Mouse (Mus musculus): ENCODE results near the gene Lpo. TPM values are rescaled to one million over a fixed set of nuclear protein-coding genes. Genes with fewer than 3 reads are reported as not detected.

Lpo gene
- polyA plus RNA-seq, 1 experiment from 2014 or later = 1.3 TPM

DNA sequence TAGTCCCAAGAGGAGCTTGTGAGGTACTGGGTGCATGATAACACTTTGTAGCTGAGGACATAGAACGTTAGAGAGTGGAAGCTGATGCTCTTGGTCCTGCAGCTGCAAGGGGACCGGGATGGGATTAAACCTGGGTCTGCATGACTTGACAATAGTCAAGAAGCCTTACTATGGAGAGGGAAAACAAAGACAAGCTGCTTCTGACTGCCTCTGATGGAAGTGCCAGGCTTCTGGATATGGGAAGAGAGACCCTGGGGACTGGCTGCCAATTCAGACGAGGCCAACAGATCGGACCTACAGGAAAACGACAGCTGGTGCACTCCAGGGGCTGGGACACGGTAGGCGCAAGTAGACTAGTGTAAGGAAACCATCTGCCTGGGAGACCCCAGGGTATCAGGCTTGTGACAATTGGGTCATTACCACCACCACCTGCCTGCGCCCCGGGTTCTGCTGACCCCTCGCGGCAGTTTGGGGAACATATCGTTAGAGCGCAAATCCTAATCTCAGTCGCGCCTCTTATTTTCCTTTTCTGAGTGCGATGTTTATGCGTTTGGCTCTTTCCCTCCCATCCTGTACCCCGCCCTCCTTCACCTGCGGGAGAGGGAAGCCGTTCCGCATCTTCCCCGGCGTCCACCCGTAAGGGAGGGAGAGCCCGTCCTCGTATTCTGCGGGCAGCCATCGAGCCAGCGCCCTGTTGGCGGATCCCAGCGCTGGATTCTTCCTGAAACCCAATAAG is 11.2 kb downstream of the Lpo start:
- WGBS = 1% methylated on average over 31 of the region's 31 CpGs
- H3K27ac ChIP-seq (replicated peaks; ENCODE audit: low read depth, low read length) = peak overlapping the region; percentile 57; the same call in 1 of the 2 replicates

DNA sequence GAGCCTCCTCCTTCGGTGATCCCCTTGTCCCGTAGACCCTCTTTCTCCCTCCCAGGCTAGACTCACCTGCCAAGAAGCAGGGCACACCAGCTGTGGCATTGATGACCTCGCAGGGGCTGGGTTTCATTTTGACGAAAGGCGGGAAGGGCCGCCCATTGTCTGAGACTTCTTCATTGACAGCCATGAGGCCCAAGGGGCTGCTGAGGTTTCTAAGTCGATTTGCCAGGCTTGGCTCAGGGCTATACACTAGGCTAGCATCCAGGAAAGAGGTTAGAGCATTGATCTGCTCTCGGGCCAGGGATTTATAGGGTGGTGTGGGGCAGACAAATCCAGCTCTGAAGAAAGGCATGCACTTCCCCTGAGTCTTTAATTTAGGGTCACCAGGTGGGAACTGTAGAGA is 13.3 kb downstream of the Lpo start:
- no peaks in the 10 kb centered on the region for H3K36me3 ChIP-seq (ENCODE audit: control insufficient read depth, insufficient read depth, low read length)
- H3K27me3 ChIP-seq (ENCODE audit: control insufficient read depth, insufficient read depth, low read length) = no peaks in the 10 kb centered on the region
- H3K9ac ChIP-seq (replicated peaks; ENCODE audit: low read length) = no peak overlapping the region
- peaks cover 19% of the 10 kb centered on the region for H3K4me1 ChIP-seq (ENCODE audit: control insufficient read depth, insufficient read depth, low read length)
- DNase-seq (no peak), ATAC-seq (ENCODE audit: low FRiP score, low TSS enrichment) (no peak)
- no peaks in the 10 kb centered on the region for H3K9me3 ChIP-seq (ENCODE audit: control insufficient read depth, low read length)
- H3K4me2 ChIP-seq (ENCODE audit: low read length) = no peak overlapping the region
- no peak overlapping the region for H3K27ac ChIP-seq (replicated peaks; ENCODE audit: low read depth, low read length)
- 50% methylated on average over 8 of the region's 8 CpGs for WGBS
- H3K4me3 ChIP-seq (replicated peaks; ENCODE audit: low read depth, low read length) = no peak overlapping the region

More for the DNA sequence above, 11.2 kb downstream of the Lpo start:
- no peaks in the 10 kb centered on the region for H3K27me3 ChIP-seq (ENCODE audit: control insufficient read depth, insufficient read depth, low read length)
- peak; percentile 75 for ATAC-seq (ENCODE audit: low FRiP score, low TSS enrichment)
- H3K9me3 ChIP-seq (ENCODE audit: control insufficient read depth, low read length) = no peaks in the 10 kb centered on the region
- peak overlapping the region; percentile 36 for H3K4me3 ChIP-seq (replicated peaks; ENCODE audit: low read depth, low read length)
- H3K9ac ChIP-seq (replicated peaks; ENCODE audit: low read length) = peak overlapping the region; percentile 60
- H3K36me3 ChIP-seq (ENCODE audit: control insufficient read depth, insufficient read depth, low read length) = no peaks in the 10 kb centered on the region
- DNase-seq = peak; percentile 85
- peaks cover 13% of the 10 kb centered on the region; the same call in 1 of the 2 replicates for H3K4me1 ChIP-seq (ENCODE audit: control insufficient read depth, insufficient read depth, low read length)
- peak overlapping the region; percentile 71 for H3K4me2 ChIP-seq (ENCODE audit: low read length)

DNA sequence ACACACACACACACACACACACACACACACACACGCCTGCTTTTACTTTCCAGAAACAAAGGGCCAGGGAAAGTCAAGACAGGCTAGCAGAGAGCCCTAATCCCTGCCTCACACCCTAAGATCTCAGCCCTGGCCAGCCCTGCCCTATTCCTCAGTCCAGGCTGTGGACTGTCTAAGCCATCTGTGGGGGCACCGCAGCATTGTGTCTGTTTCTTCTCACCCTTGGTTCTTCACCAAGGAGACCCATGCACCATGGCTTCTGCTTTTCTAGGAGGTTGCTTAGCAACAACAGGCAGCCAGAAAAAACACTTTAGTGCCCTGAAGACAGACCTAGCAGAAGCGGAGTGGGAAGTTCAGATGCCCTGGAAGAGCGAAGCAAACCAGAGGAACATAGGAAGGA is 16.7 kb downstream of the Lpo start:
- Histone ChIP-seq H3K4me3 (replicated peaks; ENCODE audit: low read depth, low read length) (no peak overlapping the region), H3K27me3 (ENCODE audit: control insufficient read depth, insufficient read depth, low read length) (no peaks in the 10 kb centered on the region), H3K36me3 (ENCODE audit: control insufficient read depth, insufficient read depth, low read length) (no peaks in the 10 kb centered on the region), H3K4me1 (ENCODE audit: control insufficient read depth, insufficient read depth, low read length) (peaks cover 7% of the 10 kb centered on the region), H3K4me2 (ENCODE audit: low read length) (no peak overlapping the region), H3K9ac (replicated peaks; ENCODE audit: low read length) (no peak overlapping the region), H3K27ac (replicated peaks; ENCODE audit: low read depth, low read length) (no peak overlapping the region), H3K9me3 (ENCODE audit: control insufficient read depth, low read length) (no peaks in the 10 kb centered on the region)
- WGBS = 36% methylated on average over 4 of the region's 4 CpGs
- peak; percentile 51 for DNase-seq
- ATAC-seq (ENCODE audit: low FRiP score, low TSS enrichment) = no peak

DNA sequence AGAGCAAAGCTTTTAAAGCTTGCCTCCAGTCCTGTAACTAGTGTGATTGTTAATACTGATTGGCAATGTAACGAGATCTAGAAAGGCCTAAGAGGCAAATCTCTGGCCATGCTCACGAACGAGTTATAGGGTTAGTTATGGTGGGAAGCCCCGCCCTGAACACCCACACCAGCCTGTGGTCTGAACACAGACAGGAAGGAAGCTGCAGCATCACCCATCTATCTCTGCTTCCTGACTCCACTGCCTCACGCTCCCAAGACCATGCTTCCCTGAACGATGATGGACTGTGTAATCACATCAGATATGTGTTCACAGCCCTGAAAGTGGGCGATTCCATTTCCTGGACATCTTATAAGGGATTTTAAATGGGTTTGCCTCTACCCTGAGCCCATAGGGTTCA is 19.9 kb downstream of the Lpo start:
- WGBS = 96% methylated on average over 7 of the region's 7 CpGs

DNA sequence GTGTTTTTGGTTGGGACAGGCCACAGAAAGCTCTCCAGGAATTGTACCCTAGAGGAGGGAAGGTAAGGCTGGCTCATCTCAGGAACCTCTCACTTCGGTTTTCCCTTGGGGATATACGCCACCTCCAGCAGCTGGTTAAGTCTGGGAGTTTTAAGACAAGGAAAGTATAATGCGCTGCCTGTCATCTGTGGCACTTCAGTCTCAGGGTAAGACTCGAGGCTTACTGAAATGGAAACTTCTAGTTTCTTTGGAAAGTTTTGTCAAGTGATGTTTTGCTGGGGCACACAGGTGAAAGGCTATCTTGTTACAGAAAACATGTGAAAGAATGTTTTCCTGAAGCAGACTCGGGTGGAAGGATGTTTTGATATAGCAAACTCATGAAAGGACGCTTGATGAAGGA is 20.7 kb downstream of the Lpo start:
- H3K27ac ChIP-seq (replicated peaks; ENCODE audit: low read depth, low read length) = no peak overlapping the region
- 89% methylated on average over 6 of the region's 6 CpGs for WGBS
- DNase-seq (no peak), ATAC-seq (ENCODE audit: low FRiP score, low TSS enrichment) (no peak)
- no peak overlapping the region for H3K9ac ChIP-seq (replicated peaks; ENCODE audit: low read length)
- H3K4me1 ChIP-seq (ENCODE audit: control insufficient read depth, insufficient read depth, low read length) = peaks cover 6% of the 10 kb centered on the region
- H3K36me3 ChIP-seq (ENCODE audit: control insufficient read depth, insufficient read depth, low read length) = no peaks in the 10 kb centered on the region
- no peak overlapping the region for H3K4me3 ChIP-seq (replicated peaks; ENCODE audit: low read depth, low read length)
- H3K27me3 ChIP-seq (ENCODE audit: control insufficient read depth, insufficient read depth, low read length) = no peaks in the 10 kb centered on the region
- no peaks in the 10 kb centered on the region for H3K9me3 ChIP-seq (ENCODE audit: control insufficient read depth, low read length)
- H3K4me2 ChIP-seq (ENCODE audit: low read length) = no peak overlapping the region

More for the DNA sequence above, 19.9 kb downstream of the Lpo start:
- ATAC-seq (ENCODE audit: low FRiP score, low TSS enrichment) = no peak
- no peak overlapping the region for H3K9ac ChIP-seq (replicated peaks; ENCODE audit: low read length)
- DNase-seq = no peak
- no peaks in the 10 kb centered on the region for H3K9me3 ChIP-seq (ENCODE audit: control insufficient read depth, low read length)
- H3K4me3 ChIP-seq (replicated peaks; ENCODE audit: low read depth, low read length) = no peak overlapping the region
- no peaks in the 10 kb centered on the region for H3K27me3 ChIP-seq (ENCODE audit: control insufficient read depth, insufficient read depth, low read length)
- H3K36me3 ChIP-seq (ENCODE audit: control insufficient read depth, insufficient read depth, low read length) = no peaks in the 10 kb centered on the region
- H3K4me2 ChIP-seq (ENCODE audit: low read length) = no peak overlapping the region
- peaks cover 6% of the 10 kb centered on the region for H3K4me1 ChIP-seq (ENCODE audit: control insufficient read depth, insufficient read depth, low read length)
- H3K27ac ChIP-seq (replicated peaks; ENCODE audit: low read depth, low read length) = no peak overlapping the region

DNA sequence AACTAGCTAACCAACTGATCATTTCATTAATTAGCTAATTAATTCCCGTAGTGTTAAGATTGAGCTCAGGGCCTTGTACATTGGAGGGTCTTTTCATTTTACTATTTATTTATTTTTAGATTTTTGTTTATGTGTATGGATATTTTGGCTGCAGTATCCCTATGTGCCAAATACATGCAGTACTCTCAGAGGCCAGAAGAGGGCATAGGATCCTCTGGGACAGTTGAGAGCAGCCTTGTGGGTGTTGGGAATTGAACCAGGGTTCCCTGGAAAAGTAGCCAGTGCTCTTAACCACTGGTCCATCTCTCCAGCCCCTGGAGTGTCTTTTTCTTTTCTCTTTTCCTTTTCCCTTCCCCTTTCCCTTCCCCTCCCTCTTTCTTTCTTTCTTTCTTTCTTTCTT is 22.6 kb downstream of the Lpo start:
- H3K36me3 ChIP-seq (ENCODE audit: control insufficient read depth, insufficient read depth, low read length) = no peaks in the 10 kb centered on the region
- H3K27me3 ChIP-seq (ENCODE audit: control insufficient read depth, insufficient read depth, low read length) = no peaks in the 10 kb centered on the region
- DNase-seq = no peak
- H3K4me3 ChIP-seq (replicated peaks; ENCODE audit: low read depth, low read length) = no peak overlapping the region
- no peak overlapping the region for H3K9ac ChIP-seq (replicated peaks; ENCODE audit: low read length)
- no peaks in the 10 kb centered on the region for H3K4me1 ChIP-seq (ENCODE audit: control insufficient read depth, insufficient read depth, low read length)
- H3K4me2 ChIP-seq (ENCODE audit: low read length) = no peak overlapping the region
- no peaks in the 10 kb centered on the region for H3K9me3 ChIP-seq (ENCODE audit: control insufficient read depth, low read length)
- H3K27ac ChIP-seq (replicated peaks; ENCODE audit: low read depth, low read length) = no peak overlapping the region
- WGBS = 59% methylated on average over 1 of the region's 1 CpGs
- ATAC-seq (ENCODE audit: low FRiP score, low TSS enrichment) = no peak

DNA sequence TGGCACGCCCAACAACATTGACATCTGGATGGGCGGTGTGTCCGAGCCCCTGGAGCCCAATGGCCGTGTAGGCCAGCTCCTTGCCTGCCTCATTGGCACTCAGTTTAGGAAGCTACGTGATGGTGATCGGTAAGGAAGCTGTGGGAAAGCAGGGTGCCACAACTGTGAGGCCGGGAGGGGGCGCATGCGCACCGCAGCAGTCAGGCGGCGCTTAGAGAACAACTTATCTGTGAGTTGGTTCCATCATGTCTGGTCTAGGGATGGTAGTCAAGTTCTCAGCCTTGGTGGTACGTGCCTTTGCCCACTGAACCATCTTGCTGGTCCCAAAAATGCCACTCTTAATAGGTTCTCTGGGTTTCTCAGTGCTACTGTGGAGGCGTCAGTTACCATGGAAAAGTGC is 25.5 kb downstream of the Lpo start:
- Histone ChIP-seq H3K9ac (replicated peaks; ENCODE audit: low read length) (no peak overlapping the region), H3K4me2 (ENCODE audit: low read length) (no peak overlapping the region), H3K4me3 (replicated peaks; ENCODE audit: low read depth, low read length) (no peak overlapping the region), H3K9me3 (ENCODE audit: control insufficient read depth, low read length) (no peaks in the 10 kb centered on the region), H3K36me3 (ENCODE audit: control insufficient read depth, insufficient read depth, low read length) (no peaks in the 10 kb centered on the region), H3K27ac (replicated peaks; ENCODE audit: low read depth, low read length) (no peak overlapping the region), H3K4me1 (ENCODE audit: control insufficient read depth, insufficient read depth, low read length) (no peaks in the 10 kb centered on the region), H3K27me3 (ENCODE audit: control insufficient read depth, insufficient read depth, low read length) (no peaks in the 10 kb centered on the region)
- no peak for ATAC-seq (ENCODE audit: low FRiP score, low TSS enrichment)
- 44% methylated on average over 14 of the region's 14 CpGs for WGBS
- peak; percentile 57 for DNase-seq

DNA sequence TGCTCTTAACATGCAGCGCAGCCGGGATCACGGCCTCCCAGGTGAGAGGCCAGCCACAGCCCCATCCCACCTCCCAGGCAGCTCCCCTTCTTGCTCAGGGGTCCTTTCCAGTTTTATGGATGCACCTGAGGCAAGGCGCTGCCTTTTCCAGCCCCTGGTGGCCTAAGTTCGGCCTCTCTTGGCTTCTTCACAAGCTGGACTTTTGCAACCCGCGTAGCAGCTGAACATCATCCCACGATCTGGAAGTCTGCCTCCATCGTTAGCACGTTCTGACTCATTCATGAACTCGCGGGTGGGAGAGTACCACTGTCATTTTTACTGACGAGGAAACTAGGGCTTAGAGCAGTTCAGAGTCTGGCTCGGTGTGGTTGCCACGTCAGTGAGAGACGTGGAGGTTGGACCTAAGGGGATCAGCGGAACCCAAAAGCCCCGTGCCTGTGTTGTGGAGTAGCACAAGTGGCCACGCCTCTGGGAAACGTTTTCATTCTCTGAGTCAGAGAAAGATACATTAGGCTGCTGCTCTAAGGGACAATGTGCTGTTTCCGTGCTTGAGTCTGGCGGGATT is 26.3 kb downstream of the Lpo start:
- Histone ChIP-seq H3K27me3 (ENCODE audit: control insufficient read depth, insufficient read depth, low read length) (no peaks in the 10 kb centered on the region), H3K4me1 (ENCODE audit: control insufficient read depth, insufficient read depth, low read length) (no peaks in the 10 kb centered on the region), H3K9me3 (ENCODE audit: control insufficient read depth, low read length) (no peaks in the 10 kb centered on the region), H3K9ac (replicated peaks; ENCODE audit: low read length) (no peak overlapping the region), H3K27ac (replicated peaks; ENCODE audit: low read depth, low read length) (no peak overlapping the region), H3K4me2 (ENCODE audit: low read length) (no peak overlapping the region), H3K4me3 (replicated peaks; ENCODE audit: low read depth, low read length) (no peak overlapping the region), H3K36me3 (ENCODE audit: control insufficient read depth, insufficient read depth, low read length) (no peaks in the 10 kb centered on the region)
- ATAC-seq (ENCODE audit: low FRiP score, low TSS enrichment) (no peak), DNase-seq (no peak)
- WGBS = 87% methylated on average over 22 of the region's 22 CpGs

DNA sequence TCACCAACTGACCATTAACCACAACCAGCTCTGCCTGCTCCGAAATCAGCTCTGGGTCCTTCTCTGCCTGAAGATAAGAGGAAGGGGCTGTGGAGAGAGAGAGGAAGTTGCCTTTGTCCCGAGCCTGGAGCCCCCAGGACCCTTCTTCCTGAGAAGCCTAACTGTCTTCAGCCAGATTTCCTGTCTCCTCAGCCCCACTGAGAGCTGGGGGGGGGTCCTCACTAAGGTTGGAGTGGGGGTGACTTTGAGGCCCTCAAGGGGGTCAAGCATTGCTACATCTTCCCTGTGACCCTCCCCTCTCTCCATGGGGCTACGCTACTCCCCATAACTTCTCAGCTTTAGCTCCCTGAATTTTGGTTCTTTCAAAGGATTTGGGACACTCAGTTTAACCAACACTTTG is 34.6 kb downstream of the Lpo start, which contains the start of gene Mpo:
Gene Mpo, plus strand, starts transcription at position 122 of the 400 bp plus-strand sequence.
- no peaks in the 10 kb centered on the region for H3K9me3 ChIP-seq (ENCODE audit: control insufficient read depth, low read length)
- H3K27ac ChIP-seq (replicated peaks; ENCODE audit: low read depth, low read length) = no peak within 1 kb of the TSS
- no peaks in the 10 kb centered on the region for H3K36me3 ChIP-seq (ENCODE audit: control insufficient read depth, insufficient read depth, low read length)
- H3K4me3 ChIP-seq (replicated peaks; ENCODE audit: low read depth, low read length) = no peak within 1 kb of the TSS
- no peaks in the 10 kb centered on the region for H3K27me3 ChIP-seq (ENCODE audit: control insufficient read depth, insufficient read depth, low read length)
- no peak within 1 kb of the TSS for H3K9ac ChIP-seq (replicated peaks; ENCODE audit: low read length)
- ATAC-seq (ENCODE audit: low FRiP score, low TSS enrichment) = no peak
- 78% methylated on average over 3 of the region's 3 CpGs for WGBS
- no peak within 1 kb of the TSS for H3K4me2 ChIP-seq (ENCODE audit: low read length)
- DNase-seq = no peak
- no peaks in the 10 kb centered on the region for H3K4me1 ChIP-seq (ENCODE audit: control insufficient read depth, insufficient read depth, low read length)
